Mouse (Mus musculus): ENCODE data around the gene Dixdc1.

GRCm38 (mm10) chr9:50727171-50727924, 12.0 kb downstream of the Dixdc1 start:
- TF ChIP-seq CTCF (IDR thresholded peaks at IDR 0.05; ENCODE audit: low read depth) = no peak
- TF ChIP-seq EP300 (IDR thresholded peaks at IDR 0.05; ENCODE audit: low read depth) = no peak

All from liver, postnatal 0 days (tissue).